Mouse (Mus musculus): ENCODE measurements at regions not wholly inside any gene's neighbourhood (a gene's known extent, or its start where the extent isn't known, plus 50 kb on each side); places are given as distances from the start of the nearest gene placed in this dataset.

DNA sequence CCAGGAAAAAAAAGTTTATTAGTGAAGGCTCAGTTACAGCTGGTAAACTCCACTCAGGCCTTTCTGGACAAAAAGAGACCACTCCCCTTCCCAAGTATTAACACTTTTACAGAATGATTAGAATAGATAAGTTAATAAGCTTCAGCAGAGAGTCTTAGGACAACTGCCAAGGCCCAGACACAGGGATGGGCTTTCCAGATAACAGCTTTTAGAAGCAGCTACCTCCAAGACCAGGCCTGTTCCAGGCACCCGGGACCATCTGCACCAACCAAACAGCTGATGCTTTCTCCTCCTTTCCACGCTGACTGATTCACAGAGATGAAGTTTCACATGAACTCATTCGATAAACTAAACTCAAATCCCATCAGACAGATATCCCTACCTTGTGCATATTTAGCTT, 50.2 kb upstream of the Otogl start:
- no peak for DNase-seq (ENCODE audit: extremely low read depth)

More for the DNA sequence above, 50.2 kb upstream of the Otogl start:
- in situ Hi-C loops (cut with MboI; ENCODE audit: low pct_ligation_motif_present, low pct_unique_long_range_greater_than_20kb, low sequenced_read_pairs) (loop anchor here (25.0 kb wide), 1 partner anchor 225 kb away; no protein-coding TSS in a partner anchor), dilution Hi-C loops (cut with MboI; ENCODE audit: extremely low pct_ligation_motif_present, extremely low pct_unique_long_range_greater_than_20kb, low sequenced_read_pairs) (no loop called here)
- Histone ChIP-seq H3K36me3 (replicated peaks in 1 of 2; ENCODE audit: control insufficient read depth in 1 of 2, insufficient read depth in 1 of 2, low read length in 1 of 2) (no peaks in the 10 kb centered on the region), H3K79me2 (replicated peaks; ENCODE audit: control insufficient read depth, extremely low read depth, insufficient read depth, poor library complexity, severe bottlenecking) (no peaks in the 10 kb centered on the region), H3K9ac (ENCODE audit: insufficient read depth, low read depth) (no peak overlapping the region), H3K4me1 (ENCODE audit: control insufficient read depth in 1 of 2, insufficient read depth in 2 of 2) (peaks cover 0 to 3% of the 10 kb centered on the region in 2 experiments; a peak in 1 of 4 replicates), H3K27ac (ENCODE audit: insufficient read depth, low read depth) (no peak overlapping the region), H3K9me3 (replicated peaks; ENCODE audit: low read length) (no peaks in the 10 kb centered on the region), H3K27me3 (replicated peaks) (no peaks in the 10 kb centered on the region), H3K4me2 (ENCODE audit: insufficient read depth, low read depth, poor library complexity, severe bottlenecking) (no peak overlapping the region), H3K4me3 (replicated peaks in 1 of 3; ENCODE audit: low read depth in 2 of 3, low read length in 2 of 3, poor library complexity in 1 of 3) (no peak overlapping the region)
- no peak for TF ChIP-seq HCFC1 (IDR thresholded peaks at IDR 0.05; ENCODE audit: low read depth, low read length)
- no peak for TF ChIP-seq USF2 (conservative IDR thresholded peaks at IDR 0.05; ENCODE audit: low read depth, low read length)
- TF ChIP-seq KAT2A (IDR thresholded peaks at IDR 0.05; ENCODE audit: insufficient replicate concordance, low read length), result no peak
- no peak for TF ChIP-seq CTCF (conservative IDR thresholded peaks at IDR 0.05 in 1 of 2, IDR thresholded peaks at IDR 0.05 in 1 of 2; ENCODE audit: low read depth in 2 of 2, low read length in 2 of 2)
- no peak for TF ChIP-seq ZNF384 (IDR thresholded peaks at IDR 0.05; ENCODE audit: low read depth, low read length)
- no peak for TF ChIP-seq USF1 (IDR thresholded peaks at IDR 0.05; ENCODE audit: low read depth, low read length)
- TF ChIP-seq POLR2AphosphoS2 (IDR thresholded peaks at IDR 0.05; ENCODE audit: low read depth, low read length), result no peak
- no peak for TF ChIP-seq TBP (conservative IDR thresholded peaks at IDR 0.05; ENCODE audit: low read depth, low read length)
- no peak for TF ChIP-seq MXI1 (IDR thresholded peaks at IDR 0.05; ENCODE audit: low read depth, low read length)
- TF ChIP-seq CHD1 (IDR thresholded peaks at IDR 0.05; ENCODE audit: low read depth, low read length), result no peak
- TF ChIP-seq ZC3H11A (IDR thresholded peaks at IDR 0.05; ENCODE audit: low read depth, low read length), result no peak
- no peak for TF ChIP-seq EP300 (IDR thresholded peaks at IDR 0.05; ENCODE audit: low read length)
- TF ChIP-seq POLR2A (IDR thresholded peaks at IDR 0.05; ENCODE audit: low read depth, low read length), result no peak
